Mouse (Mus musculus): Measurements from ENCODE around the gene Rex1bd. TPM values are rescaled to one million over a fixed set of nuclear protein-coding genes. Genes with fewer than 3 reads are reported as not detected.
A peak's percentile ranks its signal among the peaks of the same experiment; 100 is the strongest.

The Rex1bd gene
- polyA plus RNA-seq, 1 experiment from 2014 or later = 145 TPM

GRCm38 (mm10) chr8:70487993-70488796 lies 18.4 kb downstream of the Rex1bd start:
- H3K27ac ChIP-seq = peak overlapping the region; percentile 4; the same call in 1 of the 2 replicates
- peak overlapping the region; percentile 72 for H3K4me2 ChIP-seq (replicated peaks)
- no peaks in the 10 kb centered on the region for H3K36me3 ChIP-seq
- H3K9ac ChIP-seq = peak overlapping the region; percentile 17; the same call in 1 of the 2 replicates
- 3% methylated on average over 55 of the region's 55 CpGs for WGBS
- peaks cover 80% of the 10 kb centered on the region for H3K27me3 ChIP-seq
- peak overlapping the region; percentile 30 for H3K4me3 ChIP-seq
- H3K9me3 ChIP-seq = no peaks in the 10 kb centered on the region
- no peak for ATAC-seq (ENCODE audit: insufficient number of reproducible peaks, insufficient read depth, low FRiP score, low TSS enrichment)
- peaks cover 65% of the 10 kb centered on the region for H3K4me1 ChIP-seq

- ATAC-seq (ENCODE audit: insufficient number of reproducible peaks, insufficient read depth, low FRiP score, low TSS enrichment) = no peak
- WGBS = 5% methylated on average over 33 of the region's 33 CpGs
- Histone ChIP-seq H3K27me3 (peaks cover 72% of the 10 kb centered on the region), H3K27ac (peak within 1 kb of the TSS; percentile 4; the same call in 1 of the 2 replicates), H3K4me2 (replicated peaks) (peak within 1 kb of the TSS; percentile 72), H3K4me1 (peaks cover 55% of the 10 kb centered on the region), H3K9ac (peak within 1 kb of the TSS; percentile 38), H3K36me3 (no peaks in the 10 kb centered on the region), H3K9me3 (no peaks in the 10 kb centered on the region), H3K4me3 (peak within 1 kb of the TSS; percentile 39)
Observed at GRCm38 (mm10) chr8:70486941-70487520, 19.5 kb downstream of the Rex1bd start, which contains the start of gene Tmem59l. TSS of gene Tmem59l (minus strand) at chr8:70487358.

- H3K9me3 ChIP-seq = no peaks in the 10 kb centered on the region
- 0 out of 2 replicates have a peak overlapping the region, but pooled peaks have one; percentile 72 for H3K4me2 ChIP-seq (replicated peaks)
- 42% methylated on average over 7 of the region's 7 CpGs for WGBS
- H3K27me3 ChIP-seq = peaks cover 65% of the 10 kb centered on the region
- no peak overlapping the region for H3K27ac ChIP-seq
- no peak overlapping the region for H3K9ac ChIP-seq
- H3K36me3 ChIP-seq = no peaks in the 10 kb centered on the region
- ATAC-seq (ENCODE audit: insufficient number of reproducible peaks, insufficient read depth, low FRiP score, low TSS enrichment) = no peak
- H3K4me1 ChIP-seq = peaks cover 47% of the 10 kb centered on the region
- no peak overlapping the region for H3K4me3 ChIP-seq
Observed at GRCm38 (mm10) chr8:70486191-70486681, 20.3 kb downstream of the Rex1bd start.

GRCm38 (mm10) chr8:70482943-70483342 lies 23.6 kb downstream of the Rex1bd start:
- no peaks in the 10 kb centered on the region for H3K36me3 ChIP-seq
- H3K4me1 ChIP-seq = peaks cover 18% of the 10 kb centered on the region
- no peak overlapping the region for H3K4me2 ChIP-seq (replicated peaks)
- peaks cover 32% of the 10 kb centered on the region for H3K27me3 ChIP-seq
- no peak overlapping the region for H3K27ac ChIP-seq
- WGBS = 61% methylated on average over 2 of the region's 2 CpGs
- no peak for ATAC-seq (ENCODE audit: insufficient number of reproducible peaks, insufficient read depth, low FRiP score, low TSS enrichment)
- no peak overlapping the region for H3K9ac ChIP-seq
- H3K9me3 ChIP-seq = no peaks in the 10 kb centered on the region
- H3K4me3 ChIP-seq = no peak overlapping the region

GRCm38 (mm10) chr8:70481908-70482307 lies 24.6 kb downstream of the Rex1bd start:
- H3K4me2 ChIP-seq (replicated peaks) = no peak overlapping the region
- no peaks in the 10 kb centered on the region for H3K9me3 ChIP-seq
- H3K4me3 ChIP-seq = no peak overlapping the region
- H3K27ac ChIP-seq = no peak overlapping the region
- WGBS = 77% methylated on average over 3 of the region's 3 CpGs
- peaks cover 18% of the 10 kb centered on the region for H3K4me1 ChIP-seq
- H3K36me3 ChIP-seq = no peaks in the 10 kb centered on the region
- H3K9ac ChIP-seq = no peak overlapping the region
- H3K27me3 ChIP-seq = peaks cover 22% of the 10 kb centered on the region
- no peak for ATAC-seq (ENCODE audit: insufficient number of reproducible peaks, insufficient read depth, low FRiP score, low TSS enrichment)

- H3K9ac ChIP-seq = peak overlapping the region; percentile 16; the same call in 1 of the 2 replicates
- peak; percentile 65 for ATAC-seq (ENCODE audit: insufficient number of reproducible peaks, insufficient read depth, low FRiP score, low TSS enrichment)
Observed at GRCm38 (mm10) chr8:70477269-70477982, 29.1 kb downstream of the Rex1bd start.

GRCm38 (mm10) chr8:70476333-70477268 lies 30.0 kb downstream of the Rex1bd start, which contains the start of gene Klhl26:
TSS of gene Klhl26 (minus strand) at chr8:70476968.
- Histone ChIP-seq H3K4me1 (peaks cover 19% of the 10 kb centered on the region), H3K9me3 (no peaks in the 10 kb centered on the region), H3K9ac (peak within 1 kb of the TSS; percentile 82), H3K4me2 (replicated peaks) (peak within 1 kb of the TSS; percentile 75), H3K4me3 (peak within 1 kb of the TSS; percentile 63), H3K27me3 (no peaks in the 10 kb centered on the region), H3K36me3 (no peaks in the 10 kb centered on the region), H3K27ac (peak within 1 kb of the TSS; percentile 26; the same call in 1 of the 2 replicates)
- WGBS = under 1% methylated on average over 53 of the region's 53 CpGs
- ATAC-seq (ENCODE audit: insufficient number of reproducible peaks, insufficient read depth, low FRiP score, low TSS enrichment) = peak; percentile 64

More at GRCm38 (mm10) chr8:70477269-70477982, 29.1 kb downstream of the Rex1bd start:
- peak overlapping the region; percentile 75 for H3K4me2 ChIP-seq (replicated peaks)
- H3K9me3 ChIP-seq = no peaks in the 10 kb centered on the region
- WGBS = 2% methylated on average over 21 of the region's 21 CpGs
- H3K4me3 ChIP-seq = peak overlapping the region; percentile 63
- H3K27ac ChIP-seq = 0 out of 2 replicates have a peak overlapping the region, but pooled peaks have one; percentile 0
- no peaks in the 10 kb centered on the region for H3K36me3 ChIP-seq
- peaks cover 19% of the 10 kb centered on the region for H3K4me1 ChIP-seq
- 0 out of 2 replicates have a peak, but pooled peaks cover 2% of the 10 kb centered on the region for H3K27me3 ChIP-seq

- H3K27me3 ChIP-seq = no peaks in the 10 kb centered on the region
- H3K4me3 ChIP-seq = no peak overlapping the region
- no peak overlapping the region for H3K27ac ChIP-seq
- H3K4me2 ChIP-seq (replicated peaks) = no peak overlapping the region
- H3K9ac ChIP-seq = no peak overlapping the region
- 94% methylated on average over 7 of the region's 7 CpGs for WGBS
- peaks cover 23% of the 10 kb centered on the region for H3K4me1 ChIP-seq
- ATAC-seq (ENCODE audit: insufficient number of reproducible peaks, insufficient read depth, low FRiP score, low TSS enrichment) = no peak
- 0 out of 2 replicates have a peak, but pooled peaks cover 2% of the 10 kb centered on the region for H3K36me3 ChIP-seq
- no peaks in the 10 kb centered on the region for H3K9me3 ChIP-seq
Observed at GRCm38 (mm10) chr8:70471856-70472255, 34.7 kb downstream of the Rex1bd start.

- Histone ChIP-seq H3K9me3 (no peaks in the 10 kb centered on the region), H3K4me3 (no peak overlapping the region), H3K9ac (no peak overlapping the region), H3K36me3 (peaks cover 11% of the 10 kb centered on the region; the same call in 1 of the 2 replicates), H3K27me3 (no peaks in the 10 kb centered on the region), H3K4me1 (peaks cover 18% of the 10 kb centered on the region), H3K4me2 (replicated peaks) (no peak overlapping the region), H3K27ac (no peak overlapping the region)
- 75% methylated on average over 2 of the region's 2 CpGs for WGBS
- ATAC-seq (ENCODE audit: insufficient number of reproducible peaks, insufficient read depth, low FRiP score, low TSS enrichment) = no peak
Observed at GRCm38 (mm10) chr8:70469938-70470337, 36.6 kb downstream of the Rex1bd start.

GRCm38 (mm10) chr8:70469295-70469916 lies 37.1 kb downstream of the Rex1bd start:
- Histone ChIP-seq H3K4me2 (replicated peaks) (no peak overlapping the region), H3K4me3 (no peak overlapping the region), H3K36me3 (peaks cover 11% of the 10 kb centered on the region; the same call in 1 of the 2 replicates), H3K27ac (no peak overlapping the region), H3K4me1 (peaks cover 18% of the 10 kb centered on the region), H3K9ac (no peak overlapping the region), H3K27me3 (no peaks in the 10 kb centered on the region), H3K9me3 (no peaks in the 10 kb centered on the region)
- 63% methylated on average over 10 of the region's 10 CpGs for WGBS
- ATAC-seq (ENCODE audit: insufficient number of reproducible peaks, insufficient read depth, low FRiP score, low TSS enrichment) = no peak

Data from embryonic facial prominence, embryonic 12.5 days (tissue).